Mouse (Mus musculus): Measurements from ENCODE around the gene Chrna9. TPM values are rescaled to one million over a fixed set of nuclear protein-coding genes. Genes with fewer than 3 reads are reported as not detected.

The Chrna9 gene
- polyA plus RNA-seq, 1 experiment from 2014 or later, result 0.20 TPM

GRCm38 (mm10) chr5:65959893-65960596 is 25.3 kb downstream of the Chrna9 start:
- H3K4me3 ChIP-seq (ENCODE audit: low read depth, low read length), result no peak overlapping the region
- WGBS, result 77% methylated on average over 5 of the region's 5 CpGs
- H3K9me3 ChIP-seq (ENCODE audit: control insufficient read depth, low read length), result no peaks in the 10 kb centered on the region
- no peak overlapping the region for H3K4me2 ChIP-seq (replicated peaks; ENCODE audit: low read depth, low read length)
- no peak for DNase-seq (ENCODE audit: low spot score)
- H3K4me1 ChIP-seq (replicated peaks; ENCODE audit: control insufficient read depth, insufficient read depth, low read length), result no peaks in the 10 kb centered on the region
- H3K9ac ChIP-seq (ENCODE audit: low read depth, low read length), result no peak overlapping the region
- H3K27ac ChIP-seq (ENCODE audit: low read depth, low read length), result no peak overlapping the region
- no peak for ATAC-seq (ENCODE audit: low FRiP score)
- H3K36me3 ChIP-seq (ENCODE audit: control insufficient read depth, insufficient read depth, low read length), result no peaks in the 10 kb centered on the region
- no peaks in the 10 kb centered on the region for H3K27me3 ChIP-seq (ENCODE audit: control insufficient read depth, insufficient read depth, low read length)

DNA sequence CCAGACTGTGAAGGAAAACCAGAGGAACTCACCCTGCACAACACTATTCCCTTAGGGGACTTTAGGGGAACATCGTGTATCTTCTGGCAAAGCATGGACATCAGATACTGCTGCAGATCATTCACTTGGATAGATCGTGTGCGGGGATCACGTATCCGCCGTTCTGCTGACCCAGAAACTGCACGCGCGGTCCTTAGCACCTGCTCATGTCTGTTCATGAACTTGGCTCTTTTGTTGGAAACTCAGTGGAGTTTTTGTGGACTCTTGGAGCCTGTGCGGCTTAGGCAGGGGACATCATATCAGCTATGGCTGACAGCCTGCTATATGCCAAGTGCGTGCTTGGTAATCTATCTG is 25.9 kb downstream of the Chrna9 start:
- Histone ChIP-seq H3K27me3 (ENCODE audit: control insufficient read depth, insufficient read depth, low read length) (no peaks in the 10 kb centered on the region), H3K36me3 (ENCODE audit: control insufficient read depth, insufficient read depth, low read length) (no peaks in the 10 kb centered on the region), H3K4me1 (replicated peaks; ENCODE audit: control insufficient read depth, insufficient read depth, low read length) (no peaks in the 10 kb centered on the region), H3K4me3 (ENCODE audit: low read depth, low read length) (no peak overlapping the region), H3K9ac (ENCODE audit: low read depth, low read length) (no peak overlapping the region), H3K9me3 (ENCODE audit: control insufficient read depth, low read length) (no peaks in the 10 kb centered on the region), H3K27ac (ENCODE audit: low read depth, low read length) (no peak overlapping the region), H3K4me2 (replicated peaks; ENCODE audit: low read depth, low read length) (no peak overlapping the region)
- no peak for DNase-seq (ENCODE audit: low spot score)
- no peak for ATAC-seq (ENCODE audit: low FRiP score)
- WGBS, result 93% methylated on average over 11 of the region's 11 CpGs

- Histone ChIP-seq H3K4me2 (replicated peaks; ENCODE audit: low read depth, low read length) (no peak overlapping the region), H3K36me3 (ENCODE audit: control insufficient read depth, insufficient read depth, low read length) (no peaks in the 10 kb centered on the region), H3K27ac (ENCODE audit: low read depth, low read length) (no peak overlapping the region), H3K4me3 (ENCODE audit: low read depth, low read length) (no peak overlapping the region), H3K4me1 (replicated peaks; ENCODE audit: control insufficient read depth, insufficient read depth, low read length) (no peaks in the 10 kb centered on the region), H3K9me3 (ENCODE audit: control insufficient read depth, low read length) (no peaks in the 10 kb centered on the region), H3K9ac (ENCODE audit: low read depth, low read length) (no peak overlapping the region), H3K27me3 (ENCODE audit: control insufficient read depth, insufficient read depth, low read length) (no peaks in the 10 kb centered on the region)
- DNase-seq (ENCODE audit: low spot score) (no peak), ATAC-seq (ENCODE audit: low FRiP score) (no peak)
- 90% methylated on average over 5 of the region's 5 CpGs for WGBS
Observed at GRCm38 (mm10) chr5:65963291-65963690, 28.6 kb downstream of the Chrna9 start.

DNA sequence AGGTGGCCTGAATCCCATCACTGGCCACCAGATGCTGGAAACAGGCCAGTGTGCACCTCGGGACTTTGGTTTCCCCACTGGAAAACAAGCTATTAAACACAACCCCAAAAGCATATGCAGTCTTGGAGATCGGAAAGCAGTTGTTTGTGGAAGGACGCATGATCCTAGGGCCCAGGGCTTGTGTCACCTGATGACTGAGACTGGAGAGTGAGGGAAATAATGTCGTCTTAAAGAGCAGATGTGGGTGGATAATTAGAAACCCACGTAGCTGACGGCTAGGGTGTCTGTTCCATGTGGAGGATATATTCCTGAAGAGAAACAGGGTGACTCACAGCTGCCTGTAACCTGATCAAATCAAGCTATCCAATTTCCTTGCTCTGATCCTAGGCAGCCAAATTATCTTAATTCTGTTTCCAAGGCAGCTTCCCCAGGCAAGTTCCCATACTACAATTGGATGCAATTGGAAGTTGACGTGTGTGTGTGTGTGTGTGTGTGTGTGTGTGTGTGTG is 31.1 kb downstream of the Chrna9 start:
- 65% methylated on average over 7 of the region's 7 CpGs for WGBS
- Histone ChIP-seq H3K27me3 (ENCODE audit: control insufficient read depth, insufficient read depth, low read length) (no peaks in the 10 kb centered on the region), H3K27ac (ENCODE audit: low read depth, low read length) (no peak overlapping the region), H3K9ac (ENCODE audit: low read depth, low read length) (no peak overlapping the region), H3K4me3 (ENCODE audit: low read depth, low read length) (no peak overlapping the region), H3K4me2 (replicated peaks; ENCODE audit: low read depth, low read length) (no peak overlapping the region), H3K36me3 (ENCODE audit: control insufficient read depth, insufficient read depth, low read length) (no peaks in the 10 kb centered on the region), H3K9me3 (ENCODE audit: control insufficient read depth, low read length) (no peaks in the 10 kb centered on the region), H3K4me1 (replicated peaks; ENCODE audit: control insufficient read depth, insufficient read depth, low read length) (no peaks in the 10 kb centered on the region)
- no peak for DNase-seq (ENCODE audit: low spot score)
- no peak for ATAC-seq (ENCODE audit: low FRiP score)

DNA sequence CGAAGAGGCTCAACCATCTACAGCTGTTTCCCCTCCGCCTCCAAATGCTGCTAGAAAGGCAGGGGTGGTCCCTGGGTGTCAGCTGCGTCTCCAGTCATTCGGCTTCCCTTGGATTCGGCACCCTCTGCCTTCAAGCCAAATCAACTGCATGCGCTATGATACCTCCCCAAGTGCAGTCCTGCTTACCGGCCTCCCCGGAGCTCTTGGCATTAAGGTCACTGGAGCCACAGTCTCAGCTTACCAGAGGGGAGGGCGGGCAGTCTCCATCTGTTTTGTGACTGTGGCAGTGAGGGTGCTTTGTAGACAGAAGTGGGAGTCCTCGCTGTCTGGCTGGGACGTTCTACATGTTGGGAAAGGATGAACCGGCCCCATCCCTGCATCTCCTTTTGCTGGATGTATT is 32.4 kb downstream of the Chrna9 start:
- ATAC-seq (ENCODE audit: low FRiP score), result no peak
- Histone ChIP-seq H3K27me3 (ENCODE audit: control insufficient read depth, insufficient read depth, low read length) (no peaks in the 10 kb centered on the region), H3K9me3 (ENCODE audit: control insufficient read depth, low read length) (no peaks in the 10 kb centered on the region), H3K27ac (ENCODE audit: low read depth, low read length) (no peak overlapping the region), H3K4me2 (replicated peaks; ENCODE audit: low read depth, low read length) (no peak overlapping the region), H3K36me3 (ENCODE audit: control insufficient read depth, insufficient read depth, low read length) (no peaks in the 10 kb centered on the region), H3K9ac (ENCODE audit: low read depth, low read length) (no peak overlapping the region), H3K4me1 (replicated peaks; ENCODE audit: control insufficient read depth, insufficient read depth, low read length) (no peaks in the 10 kb centered on the region), H3K4me3 (ENCODE audit: low read depth, low read length) (no peak overlapping the region)
- 54% methylated on average over 12 of the region's 12 CpGs for WGBS
- DNase-seq (ENCODE audit: low spot score), result no peak

DNA sequence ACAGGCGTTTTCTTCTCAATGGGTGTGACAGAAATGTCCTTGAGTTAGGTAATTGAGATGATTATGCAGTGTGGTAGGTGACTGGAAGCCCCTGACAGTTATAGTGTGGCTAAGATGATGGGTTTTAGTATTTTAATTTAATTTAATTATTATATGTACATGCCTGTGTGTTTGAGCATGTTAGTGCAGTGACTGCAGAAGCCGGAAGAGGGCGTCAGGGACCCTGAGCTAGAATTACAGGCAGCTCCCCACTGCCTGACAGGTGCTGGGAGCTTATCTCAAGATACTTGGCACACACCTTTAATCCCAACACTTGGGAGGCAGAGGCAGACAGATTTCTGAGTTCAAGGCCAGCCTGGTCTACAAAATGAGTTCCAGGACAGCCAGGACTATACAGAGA is 33.3 kb downstream of the Chrna9 start:
- H3K27me3 ChIP-seq (ENCODE audit: control insufficient read depth, insufficient read depth, low read length), result no peaks in the 10 kb centered on the region
- no peaks in the 10 kb centered on the region for H3K4me1 ChIP-seq (replicated peaks; ENCODE audit: control insufficient read depth, insufficient read depth, low read length)
- ATAC-seq (ENCODE audit: low FRiP score), result no peak
- H3K9ac ChIP-seq (ENCODE audit: low read depth, low read length), result no peak overlapping the region
- DNase-seq (ENCODE audit: low spot score), result no peak
- H3K36me3 ChIP-seq (ENCODE audit: control insufficient read depth, insufficient read depth, low read length), result no peaks in the 10 kb centered on the region
- H3K4me3 ChIP-seq (ENCODE audit: low read depth, low read length), result no peak overlapping the region
- H3K9me3 ChIP-seq (ENCODE audit: control insufficient read depth, low read length), result no peaks in the 10 kb centered on the region
- H3K4me2 ChIP-seq (replicated peaks; ENCODE audit: low read depth, low read length), result no peak overlapping the region
- 94% methylated on average over 3 of the region's 3 CpGs for WGBS
- H3K27ac ChIP-seq (ENCODE audit: low read depth, low read length), result no peak overlapping the region

DNA sequence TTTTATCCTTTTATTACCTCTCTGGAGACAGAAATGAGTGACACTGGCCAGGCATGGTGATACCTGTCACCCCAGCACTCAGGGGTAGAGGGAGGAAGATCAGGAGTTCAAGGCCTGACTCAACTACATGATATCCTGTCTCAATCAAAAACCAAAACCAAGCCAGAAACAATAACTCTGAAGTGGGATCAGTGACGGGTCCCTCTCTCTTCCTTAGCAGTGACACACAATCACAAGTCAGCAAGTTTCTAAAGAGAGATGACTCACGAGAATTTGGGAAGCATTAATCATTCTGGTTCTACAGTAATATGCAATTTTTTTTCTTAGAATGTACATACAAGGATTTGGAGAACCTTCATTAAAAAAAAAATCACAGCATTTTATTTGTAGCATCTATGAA is 38.5 kb downstream of the Chrna9 start:
- Histone ChIP-seq H3K27me3 (ENCODE audit: control insufficient read depth, insufficient read depth, low read length) (no peaks in the 10 kb centered on the region), H3K4me1 (replicated peaks; ENCODE audit: control insufficient read depth, insufficient read depth, low read length) (no peaks in the 10 kb centered on the region), H3K4me2 (replicated peaks; ENCODE audit: low read depth, low read length) (no peak overlapping the region), H3K4me3 (ENCODE audit: low read depth, low read length) (no peak overlapping the region), H3K27ac (ENCODE audit: low read depth, low read length) (no peak overlapping the region), H3K9ac (ENCODE audit: low read depth, low read length) (no peak overlapping the region), H3K36me3 (ENCODE audit: control insufficient read depth, insufficient read depth, low read length) (no peaks in the 10 kb centered on the region), H3K9me3 (ENCODE audit: control insufficient read depth, low read length) (no peaks in the 10 kb centered on the region)
- DNase-seq (ENCODE audit: low spot score) (no peak), ATAC-seq (ENCODE audit: low FRiP score) (no peak)
- WGBS, result 74% methylated on average over 2 of the region's 2 CpGs

GRCm38 (mm10) chr5:65975731-65976130 is 41.0 kb downstream of the Chrna9 start:
- Histone ChIP-seq H3K4me3 (ENCODE audit: low read depth, low read length) (no peak overlapping the region), H3K4me2 (replicated peaks; ENCODE audit: low read depth, low read length) (no peak overlapping the region), H3K9ac (ENCODE audit: low read depth, low read length) (no peak overlapping the region), H3K36me3 (ENCODE audit: control insufficient read depth, insufficient read depth, low read length) (no peaks in the 10 kb centered on the region), H3K27ac (ENCODE audit: low read depth, low read length) (no peak overlapping the region), H3K9me3 (ENCODE audit: control insufficient read depth, low read length) (no peaks in the 10 kb centered on the region), H3K4me1 (replicated peaks; ENCODE audit: control insufficient read depth, insufficient read depth, low read length) (no peaks in the 10 kb centered on the region), H3K27me3 (ENCODE audit: control insufficient read depth, insufficient read depth, low read length) (no peaks in the 10 kb centered on the region)
- DNase-seq (ENCODE audit: low spot score), result no peak
- WGBS, result 92% methylated on average over 12 of the region's 13 CpGs
- ATAC-seq (ENCODE audit: low FRiP score), result no peak

DNA sequence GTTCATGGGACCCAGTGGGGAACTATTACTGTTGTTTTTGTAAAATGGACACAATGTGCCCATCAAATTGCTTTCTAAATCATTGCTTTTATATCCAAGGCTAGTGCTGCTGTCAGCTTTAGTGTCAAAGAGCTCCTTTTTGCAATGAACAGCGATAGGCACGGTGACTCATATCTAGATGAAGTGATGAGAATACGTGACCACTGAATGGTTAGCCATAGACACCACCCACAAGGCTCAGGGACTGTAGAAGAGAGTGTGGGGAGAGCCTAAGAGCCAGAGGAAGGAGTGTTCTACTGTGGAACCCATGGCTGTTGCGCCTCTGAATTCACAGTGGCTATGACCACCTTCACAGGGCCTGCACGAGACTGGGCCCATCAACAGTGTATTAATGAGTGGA is 51.7 kb downstream of the Chrna9 start:
- Histone ChIP-seq H3K4me1 (replicated peaks; ENCODE audit: control insufficient read depth, insufficient read depth, low read length) (no peaks in the 10 kb centered on the region), H3K9me3 (ENCODE audit: control insufficient read depth, low read length) (no peaks in the 10 kb centered on the region), H3K4me3 (ENCODE audit: low read depth, low read length) (no peak overlapping the region), H3K4me2 (replicated peaks; ENCODE audit: low read depth, low read length) (no peak overlapping the region), H3K36me3 (ENCODE audit: control insufficient read depth, insufficient read depth, low read length) (no peaks in the 10 kb centered on the region), H3K9ac (ENCODE audit: low read depth, low read length) (no peak overlapping the region), H3K27ac (ENCODE audit: low read depth, low read length) (no peak overlapping the region), H3K27me3 (ENCODE audit: control insufficient read depth, insufficient read depth, low read length) (no peaks in the 10 kb centered on the region)
- 86% methylated on average over 5 of the region's 5 CpGs for whole genome bisulfite sequencing
- ATAC-seq (ENCODE audit: low FRiP score) (no peak), DNase-seq (ENCODE audit: low spot score) (no peak)

Data from hindbrain, embryonic 11.5 days (tissue).